Mouse (Mus musculus): ENCODE data around the gene Chst14. TPM values are rescaled to one million over a fixed set of nuclear protein-coding genes. Genes with fewer than 3 reads are reported as not detected.

The Chst14 gene
- polyA plus RNA-seq, 1 experiment from 2014 or later: 8.7 TPM

GRCm38 (mm10) chr2:118913551-118914276, 12.6 kb upstream of the Chst14 start:
- no peak overlapping the region for H3K4me3 ChIP-seq (replicated peaks; ENCODE audit: low read length)
- H3K36me3 ChIP-seq (replicated peaks; ENCODE audit: control insufficient read depth, insufficient read depth): peaks cover 2% of the 10 kb centered on the region; the same call in 1 of the 2 replicates
- DNase-seq (ENCODE audit: low spot score) (no peak), ATAC-seq (ENCODE audit: low FRiP score) (no peak)
- 53% methylated on average over 11 of the region's 11 CpGs for WGBS
- H3K4me2 ChIP-seq (replicated peaks): no peak overlapping the region
- H3K4me1 ChIP-seq (replicated peaks; ENCODE audit: control insufficient read depth, insufficient read depth, low read length): peaks cover 26% of the 10 kb centered on the region
- H3K9me3 ChIP-seq (ENCODE audit: control insufficient read depth, low read length): no peaks in the 10 kb centered on the region
- no peak overlapping the region for H3K27ac ChIP-seq
- 0 out of 2 replicates have a peak overlapping the region, but pooled peaks have one; percentile 24 for H3K9ac ChIP-seq
- no peaks in the 10 kb centered on the region for H3K27me3 ChIP-seq (ENCODE audit: control insufficient read depth, insufficient read depth, low read length)

GRCm38 (mm10) chr2:118914685-118915084, 11.6 kb upstream of the Chst14 start:
- peaks cover 26% of the 10 kb centered on the region for H3K4me1 ChIP-seq (replicated peaks; ENCODE audit: control insufficient read depth, insufficient read depth, low read length)
- DNase-seq (ENCODE audit: low spot score) (no peak), ATAC-seq (ENCODE audit: low FRiP score) (no peak)
- H3K4me3 ChIP-seq (replicated peaks; ENCODE audit: low read length): no peak overlapping the region
- WGBS: 29% methylated on average over 8 of the region's 8 CpGs
- H3K4me2 ChIP-seq (replicated peaks): no peak overlapping the region
- H3K36me3 ChIP-seq (replicated peaks; ENCODE audit: control insufficient read depth, insufficient read depth): peaks cover 9% of the 10 kb centered on the region
- no peaks in the 10 kb centered on the region for H3K9me3 ChIP-seq (ENCODE audit: control insufficient read depth, low read length)
- H3K27me3 ChIP-seq (ENCODE audit: control insufficient read depth, insufficient read depth, low read length): no peaks in the 10 kb centered on the region
- H3K9ac ChIP-seq: no peak overlapping the region
- no peak overlapping the region for H3K27ac ChIP-seq

- Histone ChIP-seq H3K36me3 (replicated peaks; ENCODE audit: control insufficient read depth, insufficient read depth) (peaks cover 24% of the 10 kb centered on the region), H3K4me1 (replicated peaks; ENCODE audit: control insufficient read depth, insufficient read depth, low read length) (peaks cover 26% of the 10 kb centered on the region), H3K27me3 (ENCODE audit: control insufficient read depth, insufficient read depth, low read length) (no peaks in the 10 kb centered on the region), H3K4me3 (replicated peaks; ENCODE audit: low read length) (no peak overlapping the region), H3K27ac (no peak overlapping the region), H3K9me3 (ENCODE audit: control insufficient read depth, low read length) (no peaks in the 10 kb centered on the region), H3K9ac (no peak overlapping the region), H3K4me2 (replicated peaks) (no peak overlapping the region)
- ATAC-seq (ENCODE audit: low FRiP score): no peak
- 91% methylated on average over 17 of the region's 17 CpGs for WGBS
- no peak for DNase-seq (ENCODE audit: low spot score)
Measured at GRCm38 (mm10) chr2:118916436-118916835, 9.9 kb upstream of the Chst14 start.

- peaks cover 45% of the 10 kb centered on the region for H3K36me3 ChIP-seq (replicated peaks; ENCODE audit: control insufficient read depth, insufficient read depth)
Measured at GRCm38 (mm10) chr2:118918543-118918942, 7.8 kb upstream of the Chst14 start.

GRCm38 (mm10) chr2:118920428-118920827, 5.9 kb upstream of the Chst14 start:
- H3K4me2 ChIP-seq (replicated peaks): no peak overlapping the region
- no peaks in the 10 kb centered on the region for H3K27me3 ChIP-seq (ENCODE audit: control insufficient read depth, insufficient read depth, low read length)
- DNase-seq (ENCODE audit: low spot score): no peak
- H3K4me1 ChIP-seq (replicated peaks; ENCODE audit: control insufficient read depth, insufficient read depth, low read length): no peaks in the 10 kb centered on the region
- ATAC-seq (ENCODE audit: low FRiP score): no peak
- H3K4me3 ChIP-seq (replicated peaks; ENCODE audit: low read length): no peak overlapping the region
- no peak overlapping the region for H3K9ac ChIP-seq
- no peak overlapping the region for H3K27ac ChIP-seq
- H3K36me3 ChIP-seq (replicated peaks; ENCODE audit: control insufficient read depth, insufficient read depth): peaks cover 50% of the 10 kb centered on the region
- H3K9me3 ChIP-seq (ENCODE audit: control insufficient read depth, low read length): no peaks in the 10 kb centered on the region
- 89% methylated on average over 3 of the region's 3 CpGs for WGBS

More at GRCm38 (mm10) chr2:118918543-118918942, 7.8 kb upstream of the Chst14 start:
- Histone ChIP-seq H3K4me2 (replicated peaks) (no peak overlapping the region), H3K4me1 (replicated peaks; ENCODE audit: control insufficient read depth, insufficient read depth, low read length) (peaks cover 13% of the 10 kb centered on the region), H3K4me3 (replicated peaks; ENCODE audit: low read length) (no peak overlapping the region), H3K27ac (no peak overlapping the region), H3K9me3 (ENCODE audit: control insufficient read depth, low read length) (no peaks in the 10 kb centered on the region), H3K9ac (no peak overlapping the region), H3K27me3 (ENCODE audit: control insufficient read depth, insufficient read depth, low read length) (no peaks in the 10 kb centered on the region)
- ATAC-seq (ENCODE audit: low FRiP score): no peak
- DNase-seq (ENCODE audit: low spot score): no peak
- 43% methylated on average over 1 of the region's 1 CpGs for WGBS

- Histone ChIP-seq H3K4me2 (replicated peaks) (peak overlapping the region; percentile 94), H3K9ac (peak overlapping the region; percentile 78), H3K27me3 (ENCODE audit: control insufficient read depth, insufficient read depth, low read length) (no peaks in the 10 kb centered on the region), H3K4me1 (replicated peaks; ENCODE audit: control insufficient read depth, insufficient read depth, low read length) (peaks cover 12% of the 10 kb centered on the region), H3K27ac (no peak overlapping the region), H3K36me3 (replicated peaks; ENCODE audit: control insufficient read depth, insufficient read depth) (peaks cover 31% of the 10 kb centered on the region), H3K4me3 (replicated peaks; ENCODE audit: low read length) (peak overlapping the region; percentile 54), H3K9me3 (ENCODE audit: control insufficient read depth, low read length) (no peaks in the 10 kb centered on the region)
- 2% methylated on average over 6 of the region's 6 CpGs for WGBS
- peak; percentile 46 for ATAC-seq (ENCODE audit: low FRiP score)
- DNase-seq (ENCODE audit: low spot score): no peak
Measured at GRCm38 (mm10) chr2:118925952-118926351, 344 bp upstream of the Chst14 start.

GRCm38 (mm10) chr2:118926998-118927739, 873 bp downstream of the Chst14 start:
- Histone ChIP-seq H3K4me1 (replicated peaks; ENCODE audit: control insufficient read depth, insufficient read depth, low read length) (peaks cover 12% of the 10 kb centered on the region), H3K9ac (peak overlapping the region; percentile 78), H3K27ac (no peak overlapping the region), H3K36me3 (replicated peaks; ENCODE audit: control insufficient read depth, insufficient read depth) (peaks cover 19% of the 10 kb centered on the region), H3K27me3 (ENCODE audit: control insufficient read depth, insufficient read depth, low read length) (no peaks in the 10 kb centered on the region), H3K4me2 (replicated peaks) (peak overlapping the region; percentile 94), H3K4me3 (replicated peaks; ENCODE audit: low read length) (peak overlapping the region; percentile 54), H3K9me3 (ENCODE audit: control insufficient read depth, low read length) (no peaks in the 10 kb centered on the region)
- 35% methylated on average over 31 of the region's 31 CpGs for WGBS
- DNase-seq (ENCODE audit: low spot score) (no peak), ATAC-seq (ENCODE audit: low FRiP score) (0 out of 2 replicates have a peak, but pooled peaks have one; percentile 1)

GRCm38 (mm10) chr2:118941341-118941740, 15.0 kb downstream of the Chst14 start:
- ATAC-seq (ENCODE audit: low FRiP score) (no peak), DNase-seq (ENCODE audit: low spot score) (no peak)
- Histone ChIP-seq H3K9me3 (ENCODE audit: control insufficient read depth, low read length) (no peaks in the 10 kb centered on the region), H3K4me1 (replicated peaks; ENCODE audit: control insufficient read depth, insufficient read depth, low read length) (no peaks in the 10 kb centered on the region), H3K4me3 (replicated peaks; ENCODE audit: low read length) (no peak overlapping the region), H3K36me3 (replicated peaks; ENCODE audit: control insufficient read depth, insufficient read depth) (no peaks in the 10 kb centered on the region), H3K27me3 (ENCODE audit: control insufficient read depth, insufficient read depth, low read length) (no peaks in the 10 kb centered on the region), H3K4me2 (replicated peaks) (no peak overlapping the region), H3K27ac (no peak overlapping the region), H3K9ac (no peak overlapping the region)
- 85% methylated on average over 7 of the region's 7 CpGs for WGBS

GRCm38 (mm10) chr2:118943232-118943631, 16.9 kb downstream of the Chst14 start:
- ATAC-seq (ENCODE audit: low FRiP score) (no peak), DNase-seq (ENCODE audit: low spot score) (no peak)
- no peaks in the 10 kb centered on the region for H3K27me3 ChIP-seq (ENCODE audit: control insufficient read depth, insufficient read depth, low read length)
- H3K4me1 ChIP-seq (replicated peaks; ENCODE audit: control insufficient read depth, insufficient read depth, low read length): no peaks in the 10 kb centered on the region
- no peak overlapping the region for H3K4me2 ChIP-seq (replicated peaks)
- no peaks in the 10 kb centered on the region for H3K36me3 ChIP-seq (replicated peaks; ENCODE audit: control insufficient read depth, insufficient read depth)
- WGBS: 93% methylated on average over 6 of the region's 6 CpGs
- H3K4me3 ChIP-seq (replicated peaks; ENCODE audit: low read length): no peak overlapping the region
- H3K9me3 ChIP-seq (ENCODE audit: control insufficient read depth, low read length): no peaks in the 10 kb centered on the region
- H3K27ac ChIP-seq: no peak overlapping the region
- H3K9ac ChIP-seq: no peak overlapping the region

Data from hindbrain, embryonic 14.5 days (tissue).